Mouse (Mus musculus) midbrain, embryonic 15.5 days (tissue): ENCODE results near the gene Cldn20. TPM values are rescaled to one million over a fixed set of nuclear protein-coding genes. Genes with fewer than 3 reads are reported as not detected.

ENCODE experiments used
- polyA plus RNA-seq: library from polyadenylated mRNA; unstranded; fragments of >200 nt; fragmentation: Nextera tagmentation; extraction: Ambion mirVana; gene quantifications from 2 replicates; pipeline ENCODE4 v1.2.1, GENCODE M21; 2015

Cldn20 gene
- polyA plus RNA-seq, 1 experiment from 2014 or later: not detected

Other genes starting within 250 kb of the Cldn20 start
- gene Tiam2, start 206.0 kb upstream of the Cldn20 start, polyA plus RNA-seq: 4.1 and 5.2 TPM in 2 replicates
- 11.7 TPM in 2 replicates for gene Tfb1m, start 25.2 kb downstream of the Cldn20 start, polyA plus RNA-seq
- not detected in 2 replicates for gene Nox3, start 163.7 kb downstream of the Cldn20 start, polyA plus RNA-seq